Mouse (Mus musculus) layer of hippocampus, adult 9-10 months (tissue): ENCODE data around the gene Opalin.

Experiments
- DNase-seq: peaks from one replicate; pipeline ENCODE4 v3.0.0; 2022; ENCODE audit warnings: low spot score

Opalin gene

GRCm38 (mm10) chr19:41015951-41016716 is 60.8 kb downstream of the Opalin start:
- no peak for DNase-seq

DNA sequence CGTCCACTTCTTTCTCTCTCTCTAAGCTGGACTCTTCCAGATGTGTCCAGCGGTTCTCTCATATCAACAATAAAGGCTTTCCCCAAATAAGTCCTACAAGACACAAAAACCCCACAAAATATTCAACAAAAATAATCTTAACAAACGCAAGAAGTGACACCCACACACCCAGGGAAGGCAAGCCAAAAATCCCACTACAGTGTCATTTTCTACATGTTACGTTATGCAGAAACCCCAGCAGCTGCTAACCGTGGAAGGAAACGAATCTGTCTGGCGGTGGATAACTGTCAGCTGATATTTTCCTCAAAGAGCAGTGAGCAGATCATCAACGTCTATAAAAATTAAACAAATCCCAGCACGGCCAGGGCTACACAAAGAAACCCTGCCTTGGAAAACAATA is 62.9 kb downstream of the Opalin start:
- no peak for DNase-seq

DNA sequence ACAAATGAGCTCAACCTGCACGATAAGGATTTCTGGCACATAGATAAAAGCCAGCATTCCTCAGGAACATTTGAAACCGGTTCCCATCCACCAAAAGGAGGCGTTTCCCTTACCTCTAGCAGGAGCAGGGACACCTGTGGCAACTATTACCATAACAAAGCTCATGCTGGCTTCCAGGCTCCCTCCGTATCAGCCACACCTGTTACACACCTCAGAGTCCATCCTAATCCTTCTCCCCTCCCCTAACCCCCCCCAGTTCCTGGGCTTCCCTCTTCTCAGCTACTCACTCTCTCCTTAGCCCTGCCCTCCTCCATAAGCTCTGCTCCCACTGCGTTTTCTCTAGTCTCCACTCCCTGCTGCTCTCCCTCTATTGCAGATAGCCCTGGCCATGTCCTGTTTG is 63.3 kb downstream of the Opalin start:
- no peak for DNase-seq
